Mouse (Mus musculus): ENCODE measurements around the gene Lgals12. TPM values are rescaled to one million over a fixed set of nuclear protein-coding genes. Genes with fewer than 3 reads are reported as not detected.

Gene Lgals12
- polyA plus RNA-seq, 1 experiment, result not detected

GRCm38 (mm10) chr19:7564457-7564856 is 42.5 kb downstream of the Lgals12 start:
- no peak overlapping the region for H3K27ac ChIP-seq (ENCODE audit: insufficient read depth, low read depth, low read length)
- H3K4me3 ChIP-seq (ENCODE audit: insufficient read depth, low read length), result no peak overlapping the region
- H3K4me1 ChIP-seq (ENCODE audit: control insufficient read depth, insufficient read depth, low read length), result no peaks in the 10 kb centered on the region
- TF ChIP-seq POLR2A (IDR thresholded peaks at IDR 0.05; ENCODE audit: borderline replicate concordance, low read depth, low read length), result no peak

GRCm38 (mm10) chr19:7563676-7564075 is 43.3 kb downstream of the Lgals12 start:
- Histone ChIP-seq H3K4me3 (ENCODE audit: insufficient read depth, low read length) (no peak overlapping the region), H3K4me1 (ENCODE audit: control insufficient read depth, insufficient read depth, low read length) (no peaks in the 10 kb centered on the region), H3K27ac (ENCODE audit: insufficient read depth, low read depth, low read length) (no peak overlapping the region)
- TF ChIP-seq POLR2A (IDR thresholded peaks at IDR 0.05; ENCODE audit: borderline replicate concordance, low read depth, low read length), result no peak
- no peak for TF ChIP-seq CTCF (IDR thresholded peaks at IDR 0.05; ENCODE audit: low read depth, low read length)

GRCm38 (mm10) chr19:7562601-7563129 is 44.3 kb downstream of the Lgals12 start:
- Histone ChIP-seq H3K27ac (ENCODE audit: insufficient read depth, low read depth, low read length) (no peak overlapping the region), H3K4me1 (ENCODE audit: control insufficient read depth, insufficient read depth, low read length) (0 out of 2 replicates have a peak, but pooled peaks cover 4% of the 10 kb centered on the region), H3K4me3 (ENCODE audit: insufficient read depth, low read length) (no peak overlapping the region)
- no peak for TF ChIP-seq POLR2A (IDR thresholded peaks at IDR 0.05; ENCODE audit: borderline replicate concordance, low read depth, low read length)
- TF ChIP-seq CTCF (IDR thresholded peaks at IDR 0.05; ENCODE audit: low read depth, low read length), result no peak

GRCm38 (mm10) chr19:7561456-7561855 is 45.5 kb downstream of the Lgals12 start:
- H3K4me1 ChIP-seq (ENCODE audit: control insufficient read depth, insufficient read depth, low read length), result 0 out of 2 replicates have a peak, but pooled peaks cover 4% of the 10 kb centered on the region
- no peak overlapping the region for H3K4me3 ChIP-seq (ENCODE audit: insufficient read depth, low read length)

GRCm38 (mm10) chr19:7559986-7560385 is 47.0 kb downstream of the Lgals12 start:
- Histone ChIP-seq H3K4me3 (ENCODE audit: insufficient read depth, low read length) (no peak overlapping the region), H3K27ac (ENCODE audit: insufficient read depth, low read depth, low read length) (no peak overlapping the region), H3K4me1 (ENCODE audit: control insufficient read depth, insufficient read depth, low read length) (0 out of 2 replicates have a peak, but pooled peaks cover 4% of the 10 kb centered on the region)
- TF ChIP-seq CTCF (IDR thresholded peaks at IDR 0.05; ENCODE audit: low read depth, low read length), result no peak
- TF ChIP-seq POLR2A (IDR thresholded peaks at IDR 0.05; ENCODE audit: borderline replicate concordance, low read depth, low read length), result no peak

More at GRCm38 (mm10) chr19:7561456-7561855, 45.5 kb downstream of the Lgals12 start:
- no peak for TF ChIP-seq CTCF (IDR thresholded peaks at IDR 0.05; ENCODE audit: low read depth, low read length)
- TF ChIP-seq POLR2A (IDR thresholded peaks at IDR 0.05; ENCODE audit: borderline replicate concordance, low read depth, low read length), result no peak
- H3K27ac ChIP-seq (ENCODE audit: insufficient read depth, low read depth, low read length), result no peak overlapping the region

- TF ChIP-seq POLR2A (IDR thresholded peaks at IDR 0.05; ENCODE audit: borderline replicate concordance, low read depth, low read length) (no peak), CTCF (IDR thresholded peaks at IDR 0.05; ENCODE audit: low read depth, low read length) (no peak)
- Histone ChIP-seq H3K4me1 (ENCODE audit: control insufficient read depth, insufficient read depth, low read length) (0 out of 2 replicates have a peak, but pooled peaks cover 4% of the 10 kb centered on the region), H3K4me3 (ENCODE audit: insufficient read depth, low read length) (no peak overlapping the region), H3K27ac (ENCODE audit: insufficient read depth, low read depth, low read length) (no peak overlapping the region)
Measured at GRCm38 (mm10) chr19:7558675-7559074, 48.3 kb downstream of the Lgals12 start.

GRCm38 (mm10) chr19:7557844-7558243 is 49.1 kb downstream of the Lgals12 start:
- Histone ChIP-seq H3K4me1 (ENCODE audit: control insufficient read depth, insufficient read depth, low read length) (0 out of 2 replicates have a peak, but pooled peaks cover 4% of the 10 kb centered on the region), H3K4me3 (ENCODE audit: insufficient read depth, low read length) (peak overlapping the region; percentile 62), H3K27ac (ENCODE audit: insufficient read depth, low read depth, low read length) (no peak overlapping the region)
- no peak for TF ChIP-seq POLR2A (IDR thresholded peaks at IDR 0.05; ENCODE audit: borderline replicate concordance, low read depth, low read length)
- no peak for TF ChIP-seq CTCF (IDR thresholded peaks at IDR 0.05; ENCODE audit: low read depth, low read length)

- no peak for TF ChIP-seq POLR2A (IDR thresholded peaks at IDR 0.05; ENCODE audit: borderline replicate concordance, low read depth, low read length)
- no peak for TF ChIP-seq CTCF (IDR thresholded peaks at IDR 0.05; ENCODE audit: low read depth, low read length)
- Histone ChIP-seq H3K4me1 (ENCODE audit: control insufficient read depth, insufficient read depth, low read length) (0 out of 2 replicates have a peak, but pooled peaks cover 4% of the 10 kb centered on the region), H3K27ac (ENCODE audit: insufficient read depth, low read depth, low read length) (no peak within 1 kb of the TSS), H3K4me3 (ENCODE audit: insufficient read depth, low read length) (peak within 1 kb of the TSS; percentile 62)
Measured at GRCm38 (mm10) chr19:7557328-7557822, 49.6 kb downstream of the Lgals12 start, which contains the start of gene Pla2g16. Gene Pla2g16, plus strand, starts transcription at chr19:7557459.

- TF ChIP-seq POLR2A (IDR thresholded peaks at IDR 0.05; ENCODE audit: borderline replicate concordance, low read depth, low read length), result no peak
- 0 out of 2 replicates have a peak, but pooled peaks cover 4% of the 10 kb centered on the region for H3K4me1 ChIP-seq (ENCODE audit: control insufficient read depth, insufficient read depth, low read length)
- no peak overlapping the region for H3K4me3 ChIP-seq (ENCODE audit: insufficient read depth, low read length)
Measured at GRCm38 (mm10) chr19:7556641-7557040, 50.4 kb downstream of the Lgals12 start.

GRCm38 (mm10) chr19:7554881-7555280 is 52.1 kb downstream of the Lgals12 start:
- Histone ChIP-seq H3K4me1 (ENCODE audit: control insufficient read depth, insufficient read depth, low read length) (0 out of 2 replicates have a peak, but pooled peaks cover 4% of the 10 kb centered on the region), H3K4me3 (ENCODE audit: insufficient read depth, low read length) (no peak overlapping the region), H3K27ac (ENCODE audit: insufficient read depth, low read depth, low read length) (no peak overlapping the region)
- TF ChIP-seq CTCF (IDR thresholded peaks at IDR 0.05; ENCODE audit: low read depth, low read length), result no peak
- TF ChIP-seq POLR2A (IDR thresholded peaks at IDR 0.05; ENCODE audit: borderline replicate concordance, low read depth, low read length), result no peak

More at GRCm38 (mm10) chr19:7556641-7557040, 50.4 kb downstream of the Lgals12 start:
- H3K27ac ChIP-seq (ENCODE audit: insufficient read depth, low read depth, low read length), result no peak overlapping the region

Data from bone marrow macrophage, adult 2 months (primary cell).